Mouse (Mus musculus): ENCODE data around the gene Ppp2r1a. TPM values are rescaled to one million over a fixed set of nuclear protein-coding genes. Genes with fewer than 3 reads are reported as not detected.

Ppp2r1a gene
- polyA plus RNA-seq, 1 experiment from 2014 or later: 657 TPM

- Histone ChIP-seq H3K4me2 (peak overlapping the region; percentile 90), H3K9ac (peak overlapping the region; percentile 88), H3K36me3 (peaks cover 24% of the 10 kb centered on the region), H3K4me3 (peak overlapping the region; percentile 79), H3K4me1 (replicated peaks) (peaks cover 19% of the 10 kb centered on the region), H3K27me3 (0 out of 2 replicates have a peak, but pooled peaks cover 5% of the 10 kb centered on the region), H3K27ac (peak overlapping the region; percentile 91), H3K9me3 (no peaks in the 10 kb centered on the region)
- 39% methylated on average over 1 of the region's 1 CpGs for WGBS
- no peak for ATAC-seq (ENCODE audit: low FRiP score)
Measured at GRCm38 (mm10) chr17:21009726-21010125, 64.6 kb downstream of the Ppp2r1a start.

Other genes with a start within 250 kb of the Ppp2r1a start
- gene Vmn1r227, start 215.5 kb upstream of the Ppp2r1a start, polyA plus RNA-seq (2015; fragmentation: Nextera tagmentation; extraction: Ambion mirVana): not detected in 2 replicates
- gene Vmn1r228, start 159.2 kb upstream of the Ppp2r1a start, polyA plus RNA-seq (2015; fragmentation: Nextera tagmentation; extraction: Ambion mirVana): not detected in 2 replicates
- gene Vmn1r229, start 133.8 kb upstream of the Ppp2r1a start, polyA plus RNA-seq (2015; fragmentation: Nextera tagmentation; extraction: Ambion mirVana): 0.03 TPM in 1 of 2 replicates, not detected in the other
- gene Vmn1r230, start 104.9 kb upstream of the Ppp2r1a start, polyA plus RNA-seq (2015; fragmentation: Nextera tagmentation; extraction: Ambion mirVana): not detected in 2 replicates
- gene Vmn1r231, start 40.2 kb upstream of the Ppp2r1a start, polyA plus RNA-seq (2015; fragmentation: Nextera tagmentation; extraction: Ambion mirVana): not detected in 2 replicates
- gene Vmn1r232, start 25.6 kb upstream of the Ppp2r1a start, polyA plus RNA-seq (2015; fragmentation: Nextera tagmentation; extraction: Ambion mirVana): not detected in 2 replicates
- not detected in 2 replicates for gene Vmn1r233, start 51.2 kb downstream of the Ppp2r1a start, polyA plus RNA-seq (2015; fragmentation: Nextera tagmentation; extraction: Ambion mirVana)
- 18.5 and 18.8 TPM in 2 replicates for gene Zfp160, start 63.6 kb downstream of the Ppp2r1a start, polyA plus RNA-seq (2015; fragmentation: Nextera tagmentation; extraction: Ambion mirVana)